Mouse (Mus musculus): ENCODE measurements around the gene Gm20388. TPM values are rescaled to one million over a fixed set of nuclear protein-coding genes. Genes with fewer than 3 reads are reported as not detected.
A peak's percentile ranks its signal among the peaks of the same experiment; 100 is the strongest.

Gm20388 gene
- polyA plus RNA-seq, 1 experiment from 2014 or later, result not detected

DNA sequence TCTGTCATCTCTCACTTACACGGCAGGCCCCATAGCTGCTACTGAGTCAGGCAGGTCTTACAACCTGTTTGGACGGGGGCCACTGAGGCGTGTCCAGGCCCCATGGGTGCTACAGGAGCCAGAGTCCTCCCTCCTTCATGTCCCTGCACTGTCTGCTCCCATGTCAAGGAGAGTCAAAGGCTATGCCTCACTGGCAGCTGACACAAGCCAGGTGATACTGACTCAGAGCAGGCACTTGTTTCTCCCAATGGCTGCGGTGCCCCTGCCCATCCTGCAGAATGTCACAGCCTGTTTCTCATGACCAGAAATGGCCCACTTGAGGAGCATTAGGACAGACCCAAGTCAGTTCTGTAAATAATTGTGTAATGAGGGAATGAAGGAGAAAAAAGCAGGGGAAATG lies 2229.8 kb downstream of the Gm20388 start:
- no peak overlapping the region for H3K9ac ChIP-seq
- H3K27me3 ChIP-seq, result no peaks in the 10 kb centered on the region
- H3K36me3 ChIP-seq, result no peaks in the 10 kb centered on the region
- H3K4me1 ChIP-seq (replicated peaks), result no peaks in the 10 kb centered on the region
- H3K9me3 ChIP-seq (replicated peaks), result no peaks in the 10 kb centered on the region
- H3K4me3 ChIP-seq (replicated peaks), result no peak overlapping the region
- DNase-seq (no peak), ATAC-seq (ENCODE audit: low read depth) (no peak)
- H3K4me2 ChIP-seq, result no peak overlapping the region
- 73% methylated on average over 4 of the region's 4 CpGs for WGBS (ENCODE audit: insufficient replicate concordance)
- H3K27ac ChIP-seq, result no peak overlapping the region

DNA sequence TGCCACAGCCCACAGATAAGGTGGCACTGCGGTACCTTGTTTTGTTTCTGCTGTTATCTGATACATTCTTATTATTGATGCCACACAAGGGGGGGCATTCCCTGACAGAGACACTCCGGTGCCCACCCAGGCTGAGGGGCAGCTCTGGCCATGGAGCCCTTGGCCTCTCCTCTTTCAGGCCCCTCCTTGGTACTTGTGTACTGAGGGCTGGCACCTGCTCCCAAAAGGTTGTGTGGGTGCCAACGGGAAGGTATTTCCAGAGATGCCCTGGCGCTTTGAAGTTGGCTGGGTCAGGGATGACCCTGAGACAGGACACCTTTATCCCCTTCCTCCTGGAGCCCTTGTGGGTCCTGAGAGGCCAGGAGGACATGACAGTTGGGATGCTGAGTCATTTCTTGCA lies 2231.8 kb downstream of the Gm20388 start:
- DNase-seq (no peak), ATAC-seq (ENCODE audit: low read depth) (no peak)
- Histone ChIP-seq H3K4me2 (no peak overlapping the region), H3K27ac (no peak overlapping the region), H3K4me3 (replicated peaks) (no peak overlapping the region), H3K9me3 (replicated peaks) (no peaks in the 10 kb centered on the region), H3K36me3 (no peaks in the 10 kb centered on the region), H3K27me3 (no peaks in the 10 kb centered on the region), H3K9ac (no peak overlapping the region), H3K4me1 (replicated peaks) (no peaks in the 10 kb centered on the region)
- WGBS (ENCODE audit: insufficient replicate concordance), result 75% methylated on average over 4 of the region's 4 CpGs

DNA sequence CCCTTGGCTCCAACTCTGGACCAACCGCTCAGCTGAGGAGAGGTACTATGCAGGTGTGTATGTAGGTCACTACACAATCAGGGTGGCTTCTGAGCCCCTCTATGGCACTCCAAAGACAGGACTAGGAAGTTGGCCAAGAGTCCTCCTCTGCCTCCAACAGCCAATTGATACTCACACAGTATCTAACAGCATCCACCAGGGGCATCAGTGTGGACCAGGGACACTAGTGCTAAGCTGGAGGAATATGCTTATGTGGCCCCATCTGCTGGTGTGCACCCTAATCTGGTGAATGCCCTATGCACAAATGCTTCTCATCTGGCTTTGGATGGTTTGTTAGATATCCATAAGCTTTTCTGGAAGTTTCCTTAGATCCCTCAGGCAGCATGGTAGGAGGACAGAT lies 2232.6 kb downstream of the Gm20388 start:
- Histone ChIP-seq H3K36me3 (no peaks in the 10 kb centered on the region), H3K27me3 (no peaks in the 10 kb centered on the region), H3K4me1 (replicated peaks) (no peaks in the 10 kb centered on the region), H3K27ac (no peak overlapping the region), H3K9ac (no peak overlapping the region), H3K9me3 (replicated peaks) (no peaks in the 10 kb centered on the region), H3K4me2 (no peak overlapping the region), H3K4me3 (replicated peaks) (no peak overlapping the region)
- 96% methylated on average over 1 of the region's 1 CpGs for WGBS (ENCODE audit: insufficient replicate concordance)
- no peak for DNase-seq
- no peak for ATAC-seq (ENCODE audit: low read depth)

DNA sequence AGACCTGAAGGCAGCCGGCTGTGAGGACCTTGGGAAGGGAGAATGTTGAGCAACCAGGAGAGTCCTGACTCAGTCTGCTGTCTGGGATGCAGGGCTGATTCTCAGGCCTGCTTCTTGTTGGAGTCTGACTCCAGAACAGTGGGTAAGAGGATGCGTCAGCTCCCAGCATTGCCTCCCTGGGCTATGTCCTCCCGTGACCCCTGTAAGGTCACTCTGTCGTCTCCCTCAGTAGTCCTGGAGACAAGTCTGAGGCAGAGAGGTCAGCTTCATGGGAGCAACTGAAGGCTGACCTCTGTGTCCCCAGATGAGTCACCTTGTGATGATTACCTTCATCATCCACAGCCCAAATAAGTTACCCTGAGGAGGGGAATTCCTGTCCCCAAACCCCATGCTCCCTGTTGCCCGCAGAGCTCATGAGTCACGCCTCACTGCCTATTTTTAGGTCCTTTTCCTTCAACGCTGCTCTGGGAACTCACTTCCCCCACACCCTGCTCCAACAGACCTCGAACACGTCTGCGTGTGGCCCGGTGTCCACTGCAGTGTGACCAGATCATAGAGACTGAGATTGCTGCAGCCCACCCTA lies 2234.2 kb downstream of the Gm20388 start:
- DNase-seq (no peak), ATAC-seq (ENCODE audit: low read depth) (no peak)
- Histone ChIP-seq H3K9ac (no peak overlapping the region), H3K4me1 (replicated peaks) (no peaks in the 10 kb centered on the region), H3K27ac (no peak overlapping the region), H3K27me3 (no peaks in the 10 kb centered on the region), H3K4me2 (no peak overlapping the region), H3K4me3 (replicated peaks) (no peak overlapping the region), H3K36me3 (no peaks in the 10 kb centered on the region), H3K9me3 (replicated peaks) (no peaks in the 10 kb centered on the region)
- WGBS (ENCODE audit: insufficient replicate concordance), result 26% methylated on average over 11 of the region's 11 CpGs

DNA sequence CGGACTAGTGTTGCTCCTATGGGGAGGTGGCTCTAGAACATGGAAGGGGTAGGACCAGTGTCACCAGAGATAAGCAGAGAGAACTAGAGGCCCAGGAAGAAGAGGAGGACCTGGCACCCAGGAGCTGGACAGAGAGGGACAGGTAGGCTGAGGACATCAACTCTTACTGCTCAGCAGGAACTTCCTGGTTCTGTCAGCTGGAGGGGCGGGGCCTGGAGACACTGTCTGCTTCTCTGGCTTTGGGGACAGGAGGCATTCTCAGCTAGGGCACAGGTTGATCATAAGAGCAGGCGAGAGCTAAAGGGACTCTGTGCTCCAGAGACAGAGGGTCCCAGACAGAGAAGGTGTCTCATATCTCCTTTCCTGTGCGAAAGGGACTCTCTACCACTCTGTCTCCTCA lies 2238.4 kb downstream of the Gm20388 start:
- no peaks in the 10 kb centered on the region for H3K4me1 ChIP-seq (replicated peaks)
- ATAC-seq (ENCODE audit: low read depth), result no peak
- WGBS (ENCODE audit: insufficient replicate concordance), result 65% methylated on average over 4 of the region's 4 CpGs

DNA sequence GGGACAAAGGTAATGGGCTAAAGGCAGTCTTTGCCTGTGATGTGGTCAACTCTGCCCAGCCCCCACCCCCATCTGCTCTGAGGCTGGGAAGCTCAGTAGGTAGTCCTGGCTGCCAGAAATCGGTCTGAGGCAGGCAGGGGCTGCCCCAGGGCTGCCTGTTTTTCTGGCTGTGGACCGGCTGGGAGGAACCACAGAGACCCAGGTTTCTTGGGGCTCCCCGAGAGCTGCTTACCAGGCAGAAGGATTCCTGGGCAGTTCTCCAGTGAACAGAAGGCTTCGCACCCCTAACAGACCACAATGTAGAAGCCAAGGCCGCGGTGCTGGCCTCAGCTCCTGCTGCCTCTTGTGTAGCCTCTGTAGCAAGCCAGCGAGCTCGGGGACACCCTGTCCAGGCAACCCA lies 2239.0 kb downstream of the Gm20388 start:
- H3K9me3 ChIP-seq (replicated peaks), result no peaks in the 10 kb centered on the region
- no peak overlapping the region for H3K4me2 ChIP-seq
- H3K4me3 ChIP-seq (replicated peaks), result no peak overlapping the region
- H3K27ac ChIP-seq, result no peak overlapping the region
- H3K4me1 ChIP-seq (replicated peaks), result no peaks in the 10 kb centered on the region
- DNase-seq (no peak), ATAC-seq (ENCODE audit: low read depth) (no peak)
- H3K9ac ChIP-seq, result no peak overlapping the region
- H3K36me3 ChIP-seq, result no peaks in the 10 kb centered on the region
- 66% methylated on average over 8 of the region's 8 CpGs for WGBS (ENCODE audit: insufficient replicate concordance)
- no peaks in the 10 kb centered on the region for H3K27me3 ChIP-seq

More for the DNA sequence above, 2238.4 kb downstream of the Gm20388 start:
- Histone ChIP-seq H3K36me3 (no peaks in the 10 kb centered on the region), H3K9me3 (replicated peaks) (no peaks in the 10 kb centered on the region), H3K27me3 (no peaks in the 10 kb centered on the region), H3K27ac (no peak overlapping the region), H3K4me3 (replicated peaks) (no peak overlapping the region), H3K4me2 (no peak overlapping the region), H3K9ac (no peak overlapping the region)
- no peak for DNase-seq

DNA sequence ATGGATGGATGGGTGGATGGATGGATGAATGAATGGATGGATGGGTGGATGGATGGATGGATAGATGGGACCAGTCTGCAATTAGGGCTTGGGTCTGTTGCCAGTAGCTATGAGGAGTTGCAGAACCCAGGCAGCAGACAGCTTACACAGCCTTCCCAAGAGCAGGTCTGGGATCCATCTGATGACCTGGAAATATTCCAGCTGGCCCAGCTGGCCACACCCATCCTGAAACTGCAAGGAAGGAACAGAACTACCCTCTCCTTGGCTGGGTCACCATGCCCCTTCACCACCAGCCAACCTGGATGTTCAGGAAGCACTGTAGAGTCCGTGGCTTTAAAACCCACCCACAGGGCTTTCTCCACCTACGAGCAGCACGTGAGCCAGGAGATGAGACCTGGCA lies 2240.9 kb downstream of the Gm20388 start:
- Histone ChIP-seq H3K27ac (no peak overlapping the region), H3K9me3 (replicated peaks) (no peaks in the 10 kb centered on the region), H3K9ac (no peak overlapping the region), H3K36me3 (no peaks in the 10 kb centered on the region), H3K4me3 (replicated peaks) (no peak overlapping the region), H3K27me3 (no peaks in the 10 kb centered on the region), H3K4me1 (replicated peaks) (no peaks in the 10 kb centered on the region), H3K4me2 (no peak overlapping the region)
- 39% methylated on average over 3 of the region's 3 CpGs for WGBS (ENCODE audit: insufficient replicate concordance)
- no peak for ATAC-seq (ENCODE audit: low read depth)
- no peak for DNase-seq

DNA sequence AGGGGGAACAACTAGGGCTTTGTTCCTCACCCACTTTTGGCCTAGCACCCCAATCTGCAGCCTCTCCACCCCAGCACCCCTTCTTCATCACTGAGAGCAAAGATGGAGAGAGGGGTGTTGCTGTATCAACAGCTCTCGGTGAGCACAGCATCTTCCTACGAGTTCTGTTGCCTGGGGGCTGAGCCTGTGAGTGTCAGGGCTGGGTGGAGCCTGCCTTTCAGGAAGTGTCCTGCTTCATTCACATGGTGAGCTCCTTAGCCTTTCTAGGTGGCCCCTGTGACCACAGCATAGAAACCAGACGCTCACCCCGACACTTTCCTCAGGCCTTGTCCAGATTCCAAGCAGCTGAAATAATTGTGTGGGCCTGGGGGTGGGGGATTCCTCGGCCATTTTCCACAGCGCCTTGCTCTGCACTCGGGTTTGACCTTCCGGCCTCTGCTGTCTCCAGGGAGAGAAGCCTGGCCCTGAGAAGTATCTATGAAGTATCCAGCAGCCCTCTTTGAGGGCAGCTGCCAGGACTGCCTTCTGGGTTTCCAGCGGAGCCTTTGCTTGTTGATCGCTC lies 2244.5 kb downstream of the Gm20388 start:
- H3K27me3 ChIP-seq, result no peaks in the 10 kb centered on the region
- H3K36me3 ChIP-seq, result no peaks in the 10 kb centered on the region
- H3K4me2 ChIP-seq, result no peak overlapping the region
- no peaks in the 10 kb centered on the region for H3K9me3 ChIP-seq (replicated peaks)
- no peaks in the 10 kb centered on the region for H3K4me1 ChIP-seq (replicated peaks)
- no peak overlapping the region for H3K9ac ChIP-seq
- no peak overlapping the region for H3K4me3 ChIP-seq (replicated peaks)
- 48% methylated on average over 10 of the region's 10 CpGs for WGBS (ENCODE audit: insufficient replicate concordance)
- DNase-seq, result no peak
- no peak for ATAC-seq (ENCODE audit: low read depth)
- no peak overlapping the region for H3K27ac ChIP-seq

DNA sequence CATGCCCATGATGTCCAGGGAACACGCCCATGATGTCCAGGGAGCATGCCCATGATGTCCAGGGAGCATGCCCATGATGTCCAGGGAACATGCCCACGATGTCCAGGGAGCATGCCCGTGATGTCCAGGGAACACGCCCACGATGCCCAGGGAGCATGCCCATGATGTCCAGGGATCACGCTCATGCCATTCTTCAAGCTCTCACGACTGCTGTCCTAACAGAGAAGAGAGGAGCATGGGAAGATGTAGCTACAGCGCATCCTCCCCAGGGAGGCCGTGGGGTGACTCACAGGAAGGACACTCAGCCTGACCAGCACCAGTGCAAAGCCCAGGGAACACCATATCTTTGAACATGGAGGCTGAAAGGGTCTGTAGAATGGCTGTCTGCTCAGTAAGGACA lies 2245.3 kb downstream of the Gm20388 start:
- Histone ChIP-seq H3K27me3 (no peaks in the 10 kb centered on the region), H3K4me3 (replicated peaks) (no peak overlapping the region), H3K4me1 (replicated peaks) (no peaks in the 10 kb centered on the region), H3K27ac (no peak overlapping the region), H3K9me3 (replicated peaks) (no peaks in the 10 kb centered on the region), H3K9ac (no peak overlapping the region), H3K36me3 (no peaks in the 10 kb centered on the region), H3K4me2 (no peak overlapping the region)
- ATAC-seq (ENCODE audit: low read depth) (no peak), DNase-seq (no peak)
- 66% methylated on average over 9 of the region's 9 CpGs for WGBS (ENCODE audit: insufficient replicate concordance)

DNA sequence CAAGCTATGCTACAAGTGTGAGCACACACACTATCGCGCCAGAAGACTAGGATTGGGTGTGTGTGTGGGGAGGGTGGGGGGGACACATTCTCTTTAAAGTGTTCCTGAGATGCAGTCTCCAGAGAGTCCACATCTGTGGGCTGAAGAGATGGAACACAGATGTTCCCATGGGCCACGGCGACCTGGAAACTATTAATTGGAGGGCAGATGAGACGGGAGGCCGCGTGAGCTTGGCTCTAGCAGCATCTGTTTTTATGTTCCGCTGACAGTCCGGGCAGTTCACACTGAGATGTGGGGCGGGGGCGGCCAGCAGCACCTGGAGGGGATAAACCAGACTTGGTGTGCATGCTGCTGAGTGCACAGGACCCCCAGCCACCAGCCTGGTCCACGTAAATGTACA lies 2247.0 kb downstream of the Gm20388 start:
- H3K4me1 ChIP-seq (replicated peaks), result no peaks in the 10 kb centered on the region
- no peak overlapping the region for H3K4me2 ChIP-seq
- no peaks in the 10 kb centered on the region for H3K27me3 ChIP-seq
- H3K4me3 ChIP-seq (replicated peaks), result no peak overlapping the region
- no peak for ATAC-seq (ENCODE audit: low read depth)
- DNase-seq, result no peak
- WGBS (ENCODE audit: insufficient replicate concordance), result 72% methylated on average over 12 of the region's 12 CpGs
- no peaks in the 10 kb centered on the region for H3K36me3 ChIP-seq
- no peak overlapping the region for H3K27ac ChIP-seq
- H3K9me3 ChIP-seq (replicated peaks), result no peaks in the 10 kb centered on the region
- no peak overlapping the region for H3K9ac ChIP-seq

DNA sequence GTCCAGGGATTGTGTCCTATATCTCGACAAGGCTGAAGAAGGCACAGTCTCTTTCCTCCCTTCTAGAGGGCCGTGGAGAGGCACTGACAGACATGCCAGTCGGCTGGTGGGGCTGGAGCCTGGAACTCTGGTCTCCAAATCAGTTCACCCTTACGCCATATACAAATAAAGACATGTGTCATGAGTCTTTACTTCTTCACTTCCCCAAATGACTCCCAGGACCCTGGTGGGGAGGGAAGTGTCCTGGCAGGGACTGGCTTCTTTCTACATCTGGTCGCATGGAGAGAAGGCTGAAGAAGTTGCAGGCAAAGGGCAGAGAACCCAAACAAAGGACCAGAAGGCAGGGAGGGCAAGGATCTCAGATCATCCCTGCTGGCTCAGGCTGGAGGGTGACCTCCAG lies 2249.5 kb downstream of the Gm20388 start:
- no peak for DNase-seq
- no peaks in the 10 kb centered on the region for H3K9me3 ChIP-seq (replicated peaks)
- ATAC-seq (ENCODE audit: low read depth), result no peak
- no peaks in the 10 kb centered on the region for H3K36me3 ChIP-seq
- WGBS (ENCODE audit: insufficient replicate concordance), result 48% methylated on average over 5 of the region's 5 CpGs
- H3K4me2 ChIP-seq, result no peak overlapping the region
- H3K27ac ChIP-seq, result no peak overlapping the region
- H3K4me1 ChIP-seq (replicated peaks), result no peaks in the 10 kb centered on the region
- no peaks in the 10 kb centered on the region for H3K27me3 ChIP-seq
- H3K9ac ChIP-seq, result no peak overlapping the region
- H3K4me3 ChIP-seq (replicated peaks), result no peak overlapping the region

DNA sequence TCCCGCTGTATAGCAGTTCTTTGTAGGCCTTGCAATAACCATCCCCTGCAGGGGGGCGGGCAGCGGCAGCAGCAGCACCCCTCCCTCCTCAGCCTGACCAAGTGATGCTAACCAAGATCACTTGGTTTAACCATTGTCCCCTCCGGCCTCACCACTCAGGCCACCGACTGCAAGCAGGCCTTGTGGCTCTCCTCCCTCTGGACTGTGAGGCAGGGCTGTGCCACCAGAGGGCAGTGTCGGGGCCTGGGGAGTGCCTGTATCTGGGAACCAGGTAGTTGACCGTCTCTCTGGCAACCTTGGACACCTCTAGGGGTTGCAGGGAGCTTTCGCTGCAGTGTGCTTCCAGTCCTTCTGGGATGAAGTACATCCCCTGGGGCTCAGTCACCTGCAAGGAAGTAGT lies 2252.4 kb downstream of the Gm20388 start:
- H3K36me3 ChIP-seq, result no peaks in the 10 kb centered on the region
- 25% methylated on average over 8 of the region's 8 CpGs for WGBS (ENCODE audit: insufficient replicate concordance)
- ATAC-seq (ENCODE audit: low read depth) (no peak; the same call in 1 of the 2 replicates), DNase-seq (peak; percentile 40)
- no peak overlapping the region for H3K4me2 ChIP-seq
- no peak overlapping the region for H3K9ac ChIP-seq
- no peak overlapping the region for H3K4me3 ChIP-seq (replicated peaks)
- no peaks in the 10 kb centered on the region for H3K9me3 ChIP-seq (replicated peaks)
- H3K4me1 ChIP-seq (replicated peaks), result no peaks in the 10 kb centered on the region
- no peaks in the 10 kb centered on the region for H3K27me3 ChIP-seq
- H3K27ac ChIP-seq, result no peak overlapping the region

Measured in liver, embryonic 13.5 days (tissue).